Mouse (Mus musculus) layer of hippocampus, postnatal 10 days (tissue): ENCODE measurements at regions not wholly inside any gene's neighbourhood (a gene's known extent, or its start where the extent isn't known, plus 50 kb on each side); places are given as distances from the start of the nearest gene placed in this dataset.
A peak's percentile ranks its signal among the peaks of the same experiment; 100 is the strongest.

Experiments
- DNase-seq, 2 experiments: peaks; one replicate each; pipeline ENCODE4 v3.0.0; 2021; ENCODE audit warnings: low spot score in 2 of 2

- no peak for DNase-seq
Measured at GRCm38 (mm10) chr12:26789336-26789846, 320.4 kb downstream of the Cmpk2 start.

DNA sequence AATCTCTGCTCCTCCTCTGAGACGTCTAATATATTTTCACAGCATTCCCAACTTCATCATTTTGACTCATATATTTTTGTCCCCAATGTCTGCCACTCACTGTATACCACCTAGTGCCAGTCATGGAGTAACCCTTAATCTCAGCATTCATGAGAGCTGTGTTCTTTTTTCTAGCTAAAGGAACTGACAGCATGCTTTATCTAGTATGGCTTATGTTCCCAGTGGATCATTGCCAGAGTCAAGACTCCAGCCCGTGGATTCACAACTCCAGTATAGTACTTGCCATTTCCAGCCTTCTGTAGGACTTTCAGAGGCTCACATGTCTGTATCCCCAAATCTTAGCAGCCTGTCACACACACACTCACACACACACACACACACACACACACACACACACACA is 316.5 kb downstream of the Cmpk2 start:
- no peak for DNase-seq

GRCm38 (mm10) chr12:26784426-26784825 is 315.4 kb downstream of the Cmpk2 start:
- no peak for DNase-seq

DNA sequence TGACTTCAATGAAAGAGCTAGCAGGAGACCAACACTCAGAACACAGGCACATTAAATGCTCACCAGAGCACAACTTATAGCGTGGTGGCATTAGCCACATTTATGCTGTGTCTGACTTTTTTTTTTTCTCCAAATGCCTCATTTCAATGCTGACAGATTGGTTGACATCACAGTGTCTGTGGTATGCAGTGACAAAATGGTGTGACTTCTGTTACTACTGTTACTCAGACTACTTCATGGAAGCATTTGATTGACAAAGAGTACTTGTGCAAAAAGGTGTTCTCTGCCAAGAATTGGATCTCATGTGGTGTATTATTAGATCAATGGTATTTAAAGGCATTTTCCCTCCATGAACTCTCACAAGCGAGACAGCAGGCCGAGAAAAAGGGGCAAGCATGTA is 314.8 kb downstream of the Cmpk2 start:
- no peak for DNase-seq

DNA sequence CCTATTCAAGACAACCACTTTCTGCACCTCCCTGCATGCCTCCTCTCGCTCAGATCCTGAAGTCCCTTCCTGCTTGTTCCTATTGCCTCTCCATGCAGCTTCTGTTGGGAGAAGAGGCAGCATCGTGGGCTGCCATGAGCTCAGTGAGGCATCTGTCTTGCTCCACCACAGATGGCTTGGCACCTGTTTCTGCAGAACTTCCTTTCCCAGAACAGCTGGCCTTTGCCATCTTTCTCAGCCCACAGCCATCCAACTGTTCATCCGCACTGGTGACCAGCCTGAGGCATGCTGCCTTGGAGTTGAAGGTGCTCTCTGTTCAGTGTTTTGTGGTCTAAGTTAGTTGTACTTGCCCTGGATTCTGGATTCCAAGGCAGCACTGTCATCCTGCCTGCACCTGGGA is 312.5 kb downstream of the Cmpk2 start:
- DNase-seq, result peak; percentile 73

GRCm38 (mm10) chr12:26778796-26779195 is 309.8 kb downstream of the Cmpk2 start:
- DNase-seq, result no peak

GRCm38 (mm10) chr12:26776986-26777385 is 308.0 kb downstream of the Cmpk2 start:
- DNase-seq, result no peak

DNA sequence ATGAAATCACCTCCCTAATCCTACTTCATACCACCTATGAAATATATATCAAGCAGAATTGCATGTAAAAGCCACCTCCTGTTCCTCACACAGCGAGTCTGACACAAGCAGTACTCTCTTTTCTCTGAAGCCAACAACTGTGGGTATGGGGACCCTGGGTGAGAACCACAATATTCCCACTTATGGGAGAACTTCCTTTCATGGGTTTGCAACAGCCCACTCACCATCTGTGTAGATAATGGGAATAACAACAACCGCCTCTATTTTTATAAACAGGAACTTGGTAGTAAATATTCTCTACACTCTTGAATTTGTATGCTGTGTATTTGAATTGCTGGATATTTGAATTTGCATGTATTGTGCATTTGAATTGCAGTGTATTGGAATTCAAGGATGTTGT is 305.0 kb downstream of the Cmpk2 start:
- DNase-seq, result no peak

DNA sequence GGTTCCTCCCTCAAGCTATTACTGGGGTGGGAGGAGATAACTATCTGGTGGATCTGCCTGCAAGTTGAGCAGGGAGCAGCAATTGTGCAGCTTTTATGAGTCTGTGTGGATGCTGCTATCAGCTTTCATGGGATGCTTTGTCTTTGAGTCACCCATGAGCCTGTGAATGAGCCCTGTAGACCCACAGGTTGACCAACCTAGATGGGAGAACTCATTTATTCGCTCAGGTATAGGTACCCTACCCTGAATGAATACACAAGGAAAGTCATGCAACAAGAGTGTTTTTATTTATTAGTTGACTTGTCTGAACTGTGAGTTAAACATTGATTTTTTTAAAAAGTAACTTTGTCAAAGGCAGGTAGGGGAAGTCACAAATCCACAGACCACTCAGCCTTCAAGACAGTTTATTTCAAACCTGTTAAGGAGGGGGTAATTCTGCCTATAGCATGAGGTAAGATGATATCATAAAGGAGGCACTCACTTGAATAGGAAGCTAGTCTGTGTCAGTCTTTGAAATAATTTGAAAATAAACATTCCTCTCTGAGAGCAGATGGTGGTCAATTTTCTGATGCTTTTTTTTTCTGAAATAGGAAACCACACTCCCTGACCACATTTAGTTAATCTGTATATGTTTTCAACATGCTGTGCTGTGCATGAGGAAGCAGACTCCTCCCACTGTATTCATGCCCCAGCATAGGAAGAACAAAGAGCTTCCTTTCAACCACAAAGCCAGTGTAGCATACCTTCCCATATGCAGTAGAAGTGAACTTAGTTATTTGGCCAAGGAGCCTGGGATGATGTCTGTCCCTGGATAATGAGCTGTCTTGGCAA is 302.0 kb downstream of the Cmpk2 start:
- DNase-seq, result no peak

DNA sequence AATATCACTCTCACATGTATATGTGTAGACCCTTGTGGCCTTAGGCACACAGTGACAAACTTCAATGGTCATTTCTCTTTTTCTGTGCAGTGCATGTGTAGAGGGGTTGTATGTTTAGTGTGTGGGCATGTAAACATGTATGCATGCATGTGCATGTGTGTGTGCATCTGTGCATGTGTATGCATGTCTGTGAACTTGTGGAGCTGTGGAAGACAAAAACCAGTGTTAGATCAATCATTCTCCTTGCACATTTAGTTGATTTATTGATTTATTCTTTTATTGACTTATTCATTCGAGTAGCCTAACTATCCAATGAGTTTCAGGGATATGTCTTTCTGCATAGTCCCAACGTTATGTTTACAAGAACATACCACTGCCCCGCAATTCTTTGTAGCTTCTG is 298.5 kb downstream of the Cmpk2 start:
- no peak for DNase-seq

GRCm38 (mm10) chr12:26758657-26759325 is 289.8 kb downstream of the Cmpk2 start:
- no peak for DNase-seq

- no peak for DNase-seq
Measured at GRCm38 (mm10) chr12:26756284-26756683, 287.3 kb downstream of the Cmpk2 start.

DNA sequence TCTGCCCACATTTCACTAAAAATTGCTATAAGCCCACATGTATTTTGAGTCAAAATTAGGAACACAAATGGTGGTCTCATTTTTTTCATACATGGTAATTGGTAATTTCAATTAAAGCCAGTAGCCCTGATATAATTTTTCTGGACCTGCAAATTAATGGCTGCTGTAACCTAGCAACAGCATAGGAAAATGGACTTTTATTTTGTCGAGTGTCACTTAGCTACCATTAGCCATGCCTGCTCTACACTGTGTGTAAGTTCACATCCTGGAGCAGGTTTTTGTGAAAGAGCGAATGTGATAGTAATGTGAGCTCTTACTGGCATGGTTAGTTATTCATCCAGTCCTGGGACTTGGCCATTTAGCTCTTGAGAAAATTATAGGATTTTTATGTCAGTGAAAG is 285.6 kb downstream of the Cmpk2 start:
- no peak for DNase-seq

DNA sequence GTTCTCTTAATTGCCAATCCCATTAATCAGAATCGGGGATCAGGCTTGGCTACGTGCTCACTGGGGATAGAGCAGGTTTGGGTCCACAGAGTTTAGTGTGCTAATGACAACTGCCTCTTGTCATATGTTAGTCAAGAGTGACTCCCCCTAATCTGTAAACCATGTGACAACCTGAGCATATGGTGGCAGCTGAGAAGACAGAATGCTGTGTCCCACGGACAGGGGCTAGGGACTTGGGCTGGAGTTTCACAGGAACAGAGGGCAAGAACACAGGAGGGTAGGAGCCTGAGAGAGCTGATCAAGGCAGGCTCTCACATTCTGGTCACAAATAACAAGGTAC is 265.5 kb downstream of the Cmpk2 start:
- DNase-seq, result no peak

GRCm38 (mm10) chr12:26733822-26734557 is 265.0 kb downstream of the Cmpk2 start:
- no peak for DNase-seq

GRCm38 (mm10) chr12:26723399-26723798 is 254.4 kb downstream of the Cmpk2 start:
- no peak for DNase-seq

GRCm38 (mm10) chr12:26698838-26699237 is 229.8 kb downstream of the Cmpk2 start:
- no peak for DNase-seq

GRCm38 (mm10) chr12:26688048-26688447 is 219.0 kb downstream of the Cmpk2 start:
- no peak for DNase-seq

- DNase-seq, result no peak
Measured at GRCm38 (mm10) chr12:26680568-26680947, 211.6 kb downstream of the Cmpk2 start.

DNA sequence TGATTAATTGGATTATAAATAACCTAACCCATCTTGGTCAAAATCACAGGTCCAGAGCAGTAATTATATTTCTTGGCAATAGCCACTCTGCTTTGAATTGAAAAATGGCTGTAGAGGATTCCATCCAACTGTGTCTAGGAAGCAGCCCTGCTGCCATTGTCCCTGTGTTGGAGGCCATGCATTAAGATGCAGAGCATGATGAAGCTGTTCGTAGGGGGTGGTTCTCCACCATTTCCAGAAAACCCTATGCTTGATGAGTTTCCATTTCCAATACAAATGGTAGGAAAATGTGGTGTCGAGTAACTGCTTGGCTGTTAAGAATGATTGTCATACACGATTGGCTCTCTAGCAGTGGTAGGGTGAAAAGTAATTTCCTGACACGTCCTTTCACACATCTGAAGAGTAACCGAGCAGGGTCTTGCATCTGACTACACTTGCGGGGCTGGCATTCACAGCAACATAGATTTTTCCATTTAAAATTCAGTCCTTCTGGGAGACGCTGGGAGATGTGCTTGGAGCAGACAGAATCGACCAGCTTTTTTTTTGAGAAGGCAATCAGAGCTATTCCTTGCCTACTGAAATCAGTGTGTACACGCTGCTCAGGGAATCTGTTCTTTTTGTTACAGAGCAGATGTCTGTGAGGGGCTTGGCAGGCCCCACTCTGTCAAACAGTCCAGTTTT is 211.0 kb downstream of the Cmpk2 start:
- DNase-seq, result peak; percentile 30 to 44

DNA sequence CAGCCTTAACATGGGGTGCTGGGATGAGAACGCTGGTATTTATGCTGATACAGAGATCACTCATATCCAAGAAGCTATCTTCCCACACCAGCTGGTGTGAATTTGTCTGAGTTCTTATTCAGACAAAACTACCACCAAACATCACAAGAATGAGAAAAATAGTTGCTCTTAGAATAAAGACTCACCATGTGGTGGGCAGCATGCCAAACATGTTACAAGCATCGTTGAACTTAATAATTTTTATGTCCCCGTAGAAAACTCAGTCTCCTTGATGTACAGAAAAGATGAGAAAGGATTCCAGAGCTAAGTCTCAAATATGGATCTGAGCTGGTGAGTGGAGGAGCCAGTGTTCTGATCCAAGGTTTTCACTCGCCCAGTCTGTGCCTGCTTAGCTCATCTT is 196.5 kb downstream of the Cmpk2 start:
- peak in 1 of 2 experiments; percentile 20 for DNase-seq
